ENCODE assay signal across 26 mouse cellular contexts in genomic region chr1:43486956-43487722, GRCm38 (mm10). TPM values are rescaled to one million over a fixed set of nuclear protein-coding genes. Genes with fewer than 3 reads are reported as not detected.
DNase-seq lines count a peak whose midpoint lies in the region; ATAC-seq and TF ChIP-seq lines count a peak whose summit lies in the region.
"Had no signal": no experiment of that assay in that cellular context is flagged by ENCODE, and none has a peak within 500 bp of the region (broad histone marks: within the 10 kb centered on the region; RNA-seq: fewer than 3 reads in every experiment).

No protein-coding gene starts in this region.

- no peaks in the 10 kb centered on the region for H3K9me3 ChIP-seq in hindbrain, embryonic 10.5 days
- no peaks in the 10 kb centered on the region for H3K9me3 ChIP-seq in hindbrain, postnatal 0 days (ENCODE audit: low read length)
- no peaks in the 10 kb centered on the region for H3K9me3 ChIP-seq in kidney, postnatal 0 days (replicated peaks; ENCODE audit: low read length)
- H3K9me3 ChIP-seq in neural tube, embryonic 11.5 days (ENCODE audit: control insufficient read depth, low read length) = no peaks in the 10 kb centered on the region
- H3K9me3 ChIP-seq: embryonic facial prominence, embryonic 13.5 days; forebrain, embryonic 10.5 days; forebrain, embryonic 15.5 days; heart, embryonic 13.5 days; midbrain, embryonic 10.5 days; midbrain, embryonic 15.5 days; neural tube, embryonic 13.5 days; stomach, embryonic 15.5 days had no signal

- no peak for TF ChIP-seq CTCF in hindbrain, postnatal 0 days (IDR thresholded peaks at IDR 0.05; ENCODE audit: low read depth)
- no peak for TF ChIP-seq CTCF in kidney, postnatal 0 days (IDR thresholded peaks at IDR 0.05; ENCODE audit: low read depth)
- TF ChIP-seq CTCF in small intestine, adult 2 months (IDR thresholded peaks at IDR 0.05; ENCODE audit: extremely low read depth, insufficient read length, insufficient replicate concordance, low read depth, low read length) = no peak

- H3K4me1 ChIP-seq in hindbrain, embryonic 10.5 days (replicated peaks) = peaks cover 42% of the 10 kb centered on the region
- H3K4me1 ChIP-seq in hindbrain, postnatal 0 days (ENCODE audit: insufficient read depth, low read length) = no peaks in the 10 kb centered on the region
- peaks cover 25% of the 10 kb centered on the region for H3K4me1 ChIP-seq in kidney, postnatal 0 days (replicated peaks; ENCODE audit: insufficient read depth, low read length)
- H3K4me1 ChIP-seq in neural tube, embryonic 11.5 days (ENCODE audit: control insufficient read depth, insufficient read depth, low read length) = peaks cover 18% of the 10 kb centered on the region
- H3K4me1 ChIP-seq in small intestine, adult 2 months (ENCODE audit: control insufficient read depth, insufficient read depth, insufficient read length, low read length) = peaks cover 19% of the 10 kb centered on the region; the same call in 1 of the 2 replicates
- H3K4me1 ChIP-seq: midbrain, embryonic 15.5 days had no signal

- no peak for TF ChIP-seq POLR2A in small intestine, adult 2 months (IDR thresholded peaks at IDR 0.05; ENCODE audit: low read depth, low read length)

- no peak overlapping the region for H3K4me2 ChIP-seq in hindbrain, postnatal 0 days (ENCODE audit: low read depth, low read length)
- no peak overlapping the region for H3K4me2 ChIP-seq in kidney, postnatal 0 days (ENCODE audit: low read length)
- H3K4me2 ChIP-seq in neural tube, embryonic 11.5 days (ENCODE audit: low read depth) = no peak overlapping the region
- H3K4me2 ChIP-seq: embryonic facial prominence, embryonic 13.5 days; forebrain, embryonic 15.5 days; heart, embryonic 13.5 days; lung, embryonic 14.5 days; midbrain, embryonic 15.5 days; neural tube, embryonic 13.5 days; stomach, embryonic 15.5 days had no signal

- no peak for ATAC-seq in hindbrain, postnatal 0 days
- ATAC-seq in kidney, postnatal 0 days (replicated peaks; ENCODE audit: low FRiP score, low read depth) = no peak
- peak; percentile 62; the same call in 1 of the 2 replicates for ATAC-seq in neural tube, embryonic 11.5 days (ENCODE audit: insufficient read depth, low FRiP score, low TSS enrichment)
- ATAC-seq: forebrain, embryonic 15.5 days; midbrain, embryonic 15.5 days; Patski had no signal

- H3K27ac ChIP-seq in hindbrain, embryonic 10.5 days = peak overlapping the region; percentile 24; the same call in 1 of the 2 replicates
- H3K27ac ChIP-seq in hindbrain, postnatal 0 days = no peak overlapping the region
- no peak overlapping the region for H3K27ac ChIP-seq in kidney, postnatal 0 days
- H3K27ac ChIP-seq in neural tube, embryonic 11.5 days (ENCODE audit: low read depth, low read length) = no peak overlapping the region
- H3K27ac ChIP-seq in small intestine, adult 2 months (ENCODE audit: insufficient read depth, low read depth, low read length) = 0 out of 2 replicates have a peak overlapping the region, but pooled peaks have one; percentile 19
- H3K27ac ChIP-seq: embryonic facial prominence, embryonic 13.5 days; forebrain, embryonic 10.5 days; forebrain, embryonic 15.5 days; heart, embryonic 13.5 days; midbrain, embryonic 10.5 days; midbrain, embryonic 15.5 days; neural tube, embryonic 13.5 days; stomach, embryonic 15.5 days had no signal

- DNase-seq in hindbrain, embryonic 10.5 days (ENCODE audit: low spot score) = no peak
- no peak for DNase-seq in hindbrain, postnatal 0 days (ENCODE audit: low spot score)
- DNase-seq in kidney, postnatal 0 days (ENCODE audit: low spot score) = peak; percentile 51
- no peak for DNase-seq in kidney, postnatal 25 days
- DNase-seq in neural tube, embryonic 11.5 days (ENCODE audit: low spot score) = no peak
- DNase-seq in neural tube, embryonic 10.5 days (ENCODE audit: extremely low spot score, low spot score) = no peak
- DNase-seq in gastrocnemius, postnatal 4 days (ENCODE audit: low spot score in 2 of 2) = no peak
- DNase-seq: adrenal gland, postnatal 10 days; cerebellum, adult 8-10 months; cerebellum, postnatal 36 days; heart, postnatal 10 days; kidney, adult 2 months; lung, embryonic 14.5 days; lung, postnatal 14 days; right cerebral cortex, postnatal 14 days; thymus, postnatal 25 days had no signal

- no peaks in the 10 kb centered on the region for H3K27me3 ChIP-seq in hindbrain, embryonic 10.5 days (ENCODE audit: insufficient read depth, poor library complexity, severe bottlenecking)
- H3K27me3 ChIP-seq in hindbrain, postnatal 0 days (ENCODE audit: insufficient read depth, low read length) = no peaks in the 10 kb centered on the region
- no peaks in the 10 kb centered on the region for H3K27me3 ChIP-seq in kidney, postnatal 0 days (ENCODE audit: insufficient read depth, low read length)
- H3K27me3 ChIP-seq in neural tube, embryonic 11.5 days (ENCODE audit: control insufficient read depth, insufficient read depth, low read length) = no peaks in the 10 kb centered on the region
- H3K27me3 ChIP-seq in small intestine, adult 2 months (ENCODE audit: control insufficient read depth, insufficient read depth, low read length) = no peaks in the 10 kb centered on the region
- H3K27me3 ChIP-seq: embryonic facial prominence, embryonic 13.5 days; forebrain, embryonic 15.5 days; heart, embryonic 13.5 days; midbrain, embryonic 15.5 days; neural tube, embryonic 13.5 days; Patski; stomach, embryonic 15.5 days had no signal

- WGBS in hindbrain, embryonic 10.5 days = 43% methylated on average over 3 of the region's 3 CpGs
- 42% methylated on average over 3 of the region's 3 CpGs for WGBS in hindbrain, postnatal 0 days
- WGBS in kidney, postnatal 0 days = 36% methylated on average over 3 of the region's 3 CpGs
- WGBS in neural tube, embryonic 11.5 days = 30% methylated on average over 3 of the region's 3 CpGs
- WGBS in small intestine, adult 2 months = 79% methylated on average over 3 of the region's 3 CpGs

- no peak overlapping the region for H3K9ac ChIP-seq in hindbrain, postnatal 0 days (replicated peaks; ENCODE audit: low read length)
- H3K9ac ChIP-seq in kidney, postnatal 0 days (ENCODE audit: low read depth, low read length) = no peak overlapping the region
- no peak overlapping the region for H3K9ac ChIP-seq in neural tube, embryonic 11.5 days (ENCODE audit: low read length)
- H3K9ac ChIP-seq: embryonic facial prominence, embryonic 13.5 days; forebrain, embryonic 15.5 days; heart, embryonic 13.5 days; lung, embryonic 14.5 days; midbrain, embryonic 15.5 days; neural tube, embryonic 13.5 days; stomach, embryonic 15.5 days had no signal

- H3K36me3 ChIP-seq in hindbrain, embryonic 10.5 days = no peaks in the 10 kb centered on the region
- H3K36me3 ChIP-seq in hindbrain, postnatal 0 days (ENCODE audit: insufficient read depth, low read length) = no peaks in the 10 kb centered on the region
- no peaks in the 10 kb centered on the region for H3K36me3 ChIP-seq in kidney, postnatal 0 days (ENCODE audit: insufficient read depth, low read length)
- H3K36me3 ChIP-seq in neural tube, embryonic 11.5 days (ENCODE audit: control insufficient read depth, insufficient read depth, low read length) = no peaks in the 10 kb centered on the region
- no peaks in the 10 kb centered on the region; the same call in 1 of the 2 replicates for H3K36me3 ChIP-seq in small intestine, adult 2 months (ENCODE audit: control insufficient read depth, insufficient read depth, low read length)
- H3K36me3 ChIP-seq: embryonic facial prominence, embryonic 13.5 days; forebrain, embryonic 15.5 days; heart, embryonic 13.5 days; midbrain, embryonic 15.5 days; neural tube, embryonic 13.5 days; stomach, embryonic 15.5 days had no signal

- H3K4me3 ChIP-seq in hindbrain, embryonic 10.5 days = no peak overlapping the region
- H3K4me3 ChIP-seq in hindbrain, postnatal 0 days (ENCODE audit: low read length) = no peak overlapping the region
- no peak overlapping the region for H3K4me3 ChIP-seq in kidney, postnatal 0 days (replicated peaks; ENCODE audit: low read depth, low read length)
- H3K4me3 ChIP-seq in neural tube, embryonic 11.5 days (ENCODE audit: low read depth, low read length) = no peak overlapping the region
- H3K4me3 ChIP-seq in small intestine, adult 2 months (ENCODE audit: low read depth, low read length) = no peak overlapping the region
- H3K4me3 ChIP-seq: embryonic facial prominence, embryonic 13.5 days; forebrain, embryonic 10.5 days; forebrain, embryonic 15.5 days; heart, embryonic 13.5 days; midbrain, embryonic 10.5 days; midbrain, embryonic 15.5 days; neural tube, embryonic 13.5 days; stomach, embryonic 15.5 days had no signal

RNA-seq across cellular contexts. Expression of gene Nck2, which starts 42.8 kb away (rescaled TPM):
- polyA plus RNA-seq in hindbrain, embryonic 10.5 days (2016; fragmentation: Nextera tagmentation; extraction: Ambion mirVana) = 39.5 and 40.8 TPM in 2 replicates
- 65.1 and 65.6 TPM in 2 replicates for total RNA-seq in hindbrain, postnatal 0 days (2014; rRNA removed)
- 28.9 and 32.2 TPM in 2 replicates for polyA plus RNA-seq in hindbrain, postnatal 0 days (2015; fragmentation: Nextera tagmentation; extraction: Ambion mirVana)
- polyA plus RNA-seq in kidney, postnatal 0 days (2015; fragmentation: Nextera tagmentation; extraction: Ambion mirVana) = 41.8 and 43.0 TPM in 2 replicates
- polyA plus RNA-seq in neural tube, embryonic 11.5 days (2014; fragmentation: Nextera tagmentation; extraction: Ambion mirVana) = 39.8 and 41.7 TPM in 2 replicates
- polyA plus RNA-seq in small intestine, adult 2 months (2012; rRNA removed) = 18.4 and 51.6 TPM in 2 replicates
- total RNA-seq in gastrocnemius, postnatal 4 days (2021) = 10 to 100 TPM; 40.6 to 46.5 TPM

Comparison
In these comparisons a context has a peak if more than half of its experiments do, and no peak if none do; other contexts are left out.
1. H3K27ac ChIP-seq: peak in hindbrain, embryonic 10.5 days (single experiment) and small intestine, adult 2 months (single experiment); none in hindbrain, postnatal 0 days (single experiment), kidney, postnatal 0 days (single experiment) and neural tube, embryonic 11.5 days (single experiment).